Mouse (Mus musculus): Measurements from ENCODE around the gene Gabbr1. TPM values are rescaled to one million over a fixed set of nuclear protein-coding genes. Genes with fewer than 3 reads are reported as not detected.

Gabbr1 gene
- total and polyA plus RNA-seq, 3 experiments, result 2.1 to 11.6 (median 4.7) TPM

GRCm38 (mm10) chr17:37061435-37061834, 15.7 kb downstream of the Gabbr1 start:
- H3K27me3 ChIP-seq (replicated peaks), result no peaks in the 10 kb centered on the region
- no peaks in the 10 kb centered on the region for H3K9me3 ChIP-seq (replicated peaks; ENCODE audit: low read length)
- no peak overlapping the region for H3K9ac ChIP-seq (ENCODE audit: insufficient read depth, low read depth)
- no peaks in the 10 kb centered on the region for H3K4me1 ChIP-seq (ENCODE audit: control insufficient read depth in 1 of 2, insufficient read depth in 2 of 2)
- H3K79me2 ChIP-seq (replicated peaks; ENCODE audit: control insufficient read depth, extremely low read depth, insufficient read depth, poor library complexity, severe bottlenecking), result no peaks in the 10 kb centered on the region
- no peak overlapping the region for H3K27ac ChIP-seq (ENCODE audit: insufficient read depth, low read depth)
- no peak overlapping the region for H3K4me3 ChIP-seq (replicated peaks in 1 of 3; ENCODE audit: low read depth in 2 of 3, low read length in 2 of 3, poor library complexity in 1 of 3)
- TF ChIP-seq USF1 (IDR thresholded peaks at IDR 0.05; ENCODE audit: low read depth, low read length) (no peak), EP300 (IDR thresholded peaks at IDR 0.05; ENCODE audit: low read length) (no peak), NELFE (IDR thresholded peaks at IDR 0.05; ENCODE audit: low read depth, low read length) (no peak), JUN (IDR thresholded peaks at IDR 0.05; ENCODE audit: insufficient read depth, low read depth, low read length) (no peak), SMC3 (IDR thresholded peaks at IDR 0.05; ENCODE audit: low read depth, low read length) (no peak), JUND (conservative IDR thresholded peaks at IDR 0.05; ENCODE audit: low read depth, low read length) (no peak), KAT2A (IDR thresholded peaks at IDR 0.05; ENCODE audit: insufficient replicate concordance, low read length) (no peak), MYC (IDR thresholded peaks at IDR 0.05; ENCODE audit: low read depth, low read length) (no peak), UBTF (IDR thresholded peaks at IDR 0.05; ENCODE audit: low read depth, low read length) (no peak), MAX (IDR thresholded peaks at IDR 0.05; ENCODE audit: low read length) (no peak), USF2 (conservative IDR thresholded peaks at IDR 0.05; ENCODE audit: low read depth, low read length) (no peak), ELF1 (IDR thresholded peaks at IDR 0.05; ENCODE audit: low read depth, low read length) (no peak), GABPA (IDR thresholded peaks at IDR 0.05; ENCODE audit: insufficient replicate concordance, low read depth, low read length) (no peak), SIN3A (IDR thresholded peaks at IDR 0.05; ENCODE audit: low read length) (no peak), RCOR1 (conservative IDR thresholded peaks at IDR 0.05; ENCODE audit: low read depth, low read length) (no peak), MAFK (IDR thresholded peaks at IDR 0.05; ENCODE audit: insufficient replicate concordance, low read length) (no peak), NRF1 (IDR thresholded peaks at IDR 0.05; ENCODE audit: low read depth, low read length) (no peak), MAZ (IDR thresholded peaks at IDR 0.05; ENCODE audit: low read depth, low read length) (no peak), ZNF384 (IDR thresholded peaks at IDR 0.05; ENCODE audit: low read depth, low read length) (no peak)
- no peak for DNase-seq (ENCODE audit: extremely low read depth)
- in situ Hi-C loops (cut with MboI; ENCODE audit: low pct_ligation_motif_present, low pct_unique_long_range_greater_than_20kb, low sequenced_read_pairs) (loop anchor here (10.0 kb wide), 1 partner anchor 167 kb away; the partner anchor contains the start of genes Trim31 and Trim40), dilution Hi-C loops (cut with MboI; ENCODE audit: extremely low pct_ligation_motif_present, extremely low pct_unique_long_range_greater_than_20kb, low sequenced_read_pairs) (no loop called here)
- H3K4me2 ChIP-seq (ENCODE audit: insufficient read depth, low read depth, poor library complexity, severe bottlenecking), result no peak overlapping the region
- peaks cover 13 to 75% of the 10 kb centered on the region in 2 experiments for H3K36me3 ChIP-seq (replicated peaks in 1 of 2; ENCODE audit: control insufficient read depth in 1 of 2, insufficient read depth in 1 of 2, low read length in 1 of 2)

GRCm38 (mm10) chr17:37062101-37062641, 16.4 kb downstream of the Gabbr1 start:
- no peak for DNase-seq (ENCODE audit: extremely low read depth)
- H3K9ac ChIP-seq (ENCODE audit: insufficient read depth, low read depth), result no peak overlapping the region
- no peaks in the 10 kb centered on the region for H3K27me3 ChIP-seq (replicated peaks)
- H3K4me3 ChIP-seq (replicated peaks in 1 of 3; ENCODE audit: low read depth in 2 of 3, low read length in 2 of 3, poor library complexity in 1 of 3), result no peak overlapping the region
- H3K36me3 ChIP-seq (replicated peaks in 1 of 2; ENCODE audit: control insufficient read depth in 1 of 2, insufficient read depth in 1 of 2, low read length in 1 of 2), result peaks cover 9 to 75% of the 10 kb centered on the region in 2 experiments
- in situ Hi-C loops (cut with MboI; ENCODE audit: low pct_ligation_motif_present, low pct_unique_long_range_greater_than_20kb, low sequenced_read_pairs) (loop anchor here (10.0 kb wide), 1 partner anchor 167 kb away; the partner anchor contains the start of genes Trim31 and Trim40), dilution Hi-C loops (cut with MboI; ENCODE audit: extremely low pct_ligation_motif_present, extremely low pct_unique_long_range_greater_than_20kb, low sequenced_read_pairs) (no loop called here)
- H3K4me2 ChIP-seq (ENCODE audit: insufficient read depth, low read depth, poor library complexity, severe bottlenecking), result no peak overlapping the region
- no peaks in the 10 kb centered on the region for H3K79me2 ChIP-seq (replicated peaks; ENCODE audit: control insufficient read depth, extremely low read depth, insufficient read depth, poor library complexity, severe bottlenecking)
- H3K4me1 ChIP-seq (ENCODE audit: control insufficient read depth in 1 of 2, insufficient read depth in 2 of 2), result no peaks in the 10 kb centered on the region
- TF ChIP-seq TCF12 (IDR thresholded peaks at IDR 0.05; ENCODE audit: low read depth, low read length) (no peak), JUND (conservative IDR thresholded peaks at IDR 0.05; ENCODE audit: low read depth, low read length) (no peak), ZKSCAN1 (IDR thresholded peaks at IDR 0.05; ENCODE audit: borderline replicate concordance, low read depth, low read length) (no peak), CTCF (conservative IDR thresholded peaks at IDR 0.05 in 1 of 2, IDR thresholded peaks at IDR 0.05 in 1 of 2; ENCODE audit: low read depth in 2 of 2, low read length in 2 of 2) (no peak), MXI1 (IDR thresholded peaks at IDR 0.05; ENCODE audit: low read depth, low read length) (no peak), MAFK (IDR thresholded peaks at IDR 0.05; ENCODE audit: insufficient replicate concordance, low read length) (no peak), TBP (conservative IDR thresholded peaks at IDR 0.05; ENCODE audit: low read depth, low read length) (no peak), POLR2A (IDR thresholded peaks at IDR 0.05; ENCODE audit: low read depth, low read length) (no peak), EP300 (IDR thresholded peaks at IDR 0.05; ENCODE audit: low read length) (no peak), ZMIZ1 (IDR thresholded peaks at IDR 0.05; ENCODE audit: low read depth, low read length) (no peak), POLR2AphosphoS2 (IDR thresholded peaks at IDR 0.05; ENCODE audit: low read depth, low read length) (no peak), RAD21 (IDR thresholded peaks at IDR 0.05; ENCODE audit: low read depth, low read length) (no peak), CHD1 (IDR thresholded peaks at IDR 0.05; ENCODE audit: low read depth, low read length) (no peak), SIN3A (IDR thresholded peaks at IDR 0.05; ENCODE audit: low read length) (no peak), IRF4 (IDR thresholded peaks at IDR 0.05; ENCODE audit: low read depth, low read length) (no peak), HCFC1 (IDR thresholded peaks at IDR 0.05; ENCODE audit: low read depth, low read length) (no peak), SMC3 (IDR thresholded peaks at IDR 0.05; ENCODE audit: low read depth, low read length) (no peak)
- H3K9me3 ChIP-seq (replicated peaks; ENCODE audit: low read length), result no peaks in the 10 kb centered on the region
- H3K27ac ChIP-seq (ENCODE audit: insufficient read depth, low read depth), result no peak overlapping the region
